Comparison of ENCODE assay signal across 9 mouse cellular contexts in the genomic region with DNA sequence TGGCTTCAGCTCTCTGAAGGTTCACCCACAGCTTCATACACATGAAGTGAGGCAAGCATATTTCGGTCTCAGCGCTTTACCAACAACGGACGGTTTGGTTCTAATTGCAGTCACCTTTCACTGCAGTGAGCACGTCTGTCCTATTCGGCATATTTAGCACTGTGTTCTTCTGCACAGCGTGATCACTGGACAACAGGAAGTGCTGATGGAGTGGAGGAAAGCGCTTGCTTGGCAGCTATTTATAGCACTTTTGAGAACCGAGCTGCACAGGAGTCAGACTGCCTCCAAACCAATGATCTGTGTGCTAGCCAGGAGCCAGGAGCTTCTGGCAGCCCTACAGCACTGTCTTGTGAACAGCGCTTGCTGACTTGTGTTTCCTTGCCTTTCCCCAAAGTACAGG. TPM values are rescaled to one million over a fixed set of nuclear protein-coding genes. Genes with fewer than 3 reads are reported as not detected.
DNase-seq lines count a peak whose midpoint lies in the region; ATAC-seq and TF ChIP-seq lines count a peak whose summit lies in the region.
"Had no signal": no experiment of that assay in that cellular context is flagged by ENCODE, and none has a peak within 500 bp of the region (broad histone marks: within the 10 kb centered on the region; RNA-seq: fewer than 3 reads in every experiment).

No protein-coding gene starts in this region.

- no peak overlapping the region for H3K9ac ChIP-seq in hindbrain, postnatal 0 days (replicated peaks; ENCODE audit: low read length)
- H3K9ac ChIP-seq in hindbrain, embryonic 12.5 days, result no peak overlapping the region

- WGBS in hindbrain, postnatal 0 days, result 69% methylated on average over 10 of the region's 10 CpGs
- 87% methylated on average over 10 of the region's 10 CpGs for WGBS in hindbrain, embryonic 12.5 days

- intact Hi-C loops in gastrocnemius, adult 2 months (cut with DNase I), result no loop called here

- H3K4me1 ChIP-seq in hindbrain, postnatal 0 days (ENCODE audit: insufficient read depth, low read length), result no peaks in the 10 kb centered on the region
- H3K4me1 ChIP-seq in hindbrain, embryonic 12.5 days, result no peaks in the 10 kb centered on the region

- peak; percentile 47 for DNase-seq in hindbrain, postnatal 0 days (ENCODE audit: low spot score)
- peak; percentile 14 for DNase-seq in adipocyte (ENCODE audit: low spot score)
- DNase-seq in gastrocnemius, adult 2 months, result peak; percentile 90
- peak; percentile 61 for DNase-seq in heart, postnatal 4 days
- no peak for DNase-seq in adrenal gland, postnatal 36 days
- no peak for DNase-seq in adrenal gland, postnatal 25 days

- no peaks in the 10 kb centered on the region for H3K27me3 ChIP-seq in hindbrain, postnatal 0 days (ENCODE audit: insufficient read depth, low read length)
- H3K27me3 ChIP-seq in hindbrain, embryonic 12.5 days, result no peaks in the 10 kb centered on the region

- no peak overlapping the region for H3K4me3 ChIP-seq in hindbrain, postnatal 0 days (ENCODE audit: low read length)
- H3K4me3 ChIP-seq in hindbrain, embryonic 12.5 days, result no peak overlapping the region
- peak overlapping the region; percentile 56 for H3K4me3 ChIP-seq in gastrocnemius, adult 2 months

- H3K27ac ChIP-seq in hindbrain, postnatal 0 days, result no peak overlapping the region
- no peak overlapping the region for H3K27ac ChIP-seq in hindbrain, embryonic 12.5 days
- H3K27ac ChIP-seq in gastrocnemius, adult 2 months, result peak overlapping the region; percentile 90

- H3K36me3 ChIP-seq in hindbrain, postnatal 0 days (ENCODE audit: insufficient read depth, low read length), result no peaks in the 10 kb centered on the region
- H3K36me3 ChIP-seq in hindbrain, embryonic 12.5 days, result no peaks in the 10 kb centered on the region

- TF ChIP-seq CTCF in hindbrain, postnatal 0 days (IDR thresholded peaks at IDR 0.05; ENCODE audit: low read depth), result no peak
- TF ChIP-seq CTCF in gastrocnemius, adult 2 months (IDR thresholded peaks at IDR 0.05), result no peak

- no peak overlapping the region for H3K4me2 ChIP-seq in hindbrain, postnatal 0 days (ENCODE audit: low read depth, low read length)
- H3K4me2 ChIP-seq in hindbrain, embryonic 12.5 days (replicated peaks), result no peak overlapping the region

- H3K9me3 ChIP-seq in hindbrain, postnatal 0 days (ENCODE audit: low read length), result no peaks in the 10 kb centered on the region
- no peaks in the 10 kb centered on the region for H3K9me3 ChIP-seq in hindbrain, embryonic 12.5 days (replicated peaks)

- ATAC-seq in hindbrain, postnatal 0 days, result peak; percentile 43; the same call in 1 of the 2 replicates
- no peak for ATAC-seq in hindbrain, embryonic 12.5 days (ENCODE audit: low FRiP score)
- no peak; the same call in 1 of the 2 replicates for ATAC-seq in megakaryocyte progenitor cell, adult 5-6 weeks (replicated peaks; ENCODE audit: poor library complexity)

RNA-seq across cellular contexts. Expression of a gene that starts 38.6 kb away (rescaled TPM):
- total RNA-seq in hindbrain, postnatal 0 days (2014; rRNA removed), result 0.10 and 0.22 TPM in 2 replicates
- polyA plus RNA-seq in hindbrain, postnatal 0 days (2015; fragmentation: Nextera tagmentation; extraction: Ambion mirVana), result 0.05 and 0.09 TPM in 2 replicates
- 0.42 and 0.45 TPM in 2 replicates for polyA plus RNA-seq in hindbrain, embryonic 12.5 days (2016; fragmentation: Nextera tagmentation; extraction: Ambion mirVana)
- 100 to 1,000 TPM; 120 to 128 TPM for total RNA-seq in gastrocnemius, adult 2 months (2021)
- 10 to 100 TPM; 56.0 to 60.4 TPM for total RNA-seq in heart, postnatal 4 days (2021)
- under 1 TPM in 1 of 2 experiments, not detected in 1; 0.10 TPM for total RNA-seq in adrenal gland, postnatal 36 days (2021)
- 0.09 and 0.10 TPM in 2 replicates for total RNA-seq in adrenal gland, postnatal 25 days (2021)
- not detected in 2 replicates for total RNA-seq in megakaryocyte progenitor cell, adult 5-6 weeks (2015)
- total RNA-seq in megakaryocyte progenitor cell, adult 5-6 weeks (2017), result not detected in 2 replicates

RNA-seq across cellular contexts. Expression of a gene that starts 40.9 kb away (rescaled TPM):
- total RNA-seq in hindbrain, postnatal 0 days (2014; rRNA removed), result not detected in 2 replicates
- 0.11 and 0.18 TPM in 2 replicates for polyA plus RNA-seq in hindbrain, postnatal 0 days (2015; fragmentation: Nextera tagmentation; extraction: Ambion mirVana)
- polyA plus RNA-seq in hindbrain, embryonic 12.5 days (2016; fragmentation: Nextera tagmentation; extraction: Ambion mirVana), result not detected in 2 replicates
- 1 to 10 TPM; 1.3 to 1.8 TPM for total RNA-seq in gastrocnemius, adult 2 months (2021)
- total RNA-seq in heart, postnatal 4 days (2021), result 1 to 10 TPM in 1 of 2 experiments, under 1 TPM in 1; 0.48 to 1.0 TPM
- not detected for total RNA-seq in adrenal gland, postnatal 36 days (2021)
- total RNA-seq in adrenal gland, postnatal 25 days (2021), result not detected in 2 replicates
- total RNA-seq in megakaryocyte progenitor cell, adult 5-6 weeks (2015), result not detected in 2 replicates
- total RNA-seq in megakaryocyte progenitor cell, adult 5-6 weeks (2017), result not detected in 2 replicates
- total RNA-seq: neutrophil, adult 5-6 weeks had no signal

RNA-seq across cellular contexts. Expression of a gene that starts 44.9 kb away (rescaled TPM):
- total RNA-seq in hindbrain, postnatal 0 days (2014; rRNA removed), result 1.3 and 2.6 TPM in 2 replicates
- polyA plus RNA-seq in hindbrain, postnatal 0 days (2015; fragmentation: Nextera tagmentation; extraction: Ambion mirVana), result 1.9 and 2.3 TPM in 2 replicates
- 2.3 and 2.6 TPM in 2 replicates for polyA plus RNA-seq in hindbrain, embryonic 12.5 days (2016; fragmentation: Nextera tagmentation; extraction: Ambion mirVana)
- 1 to 10 TPM in 1 of 2 experiments, under 1 TPM in 1; 0.84 to 2.0 TPM for total RNA-seq in gastrocnemius, adult 2 months (2021)
- total RNA-seq in heart, postnatal 4 days (2021), result 1 to 10 TPM; 7.6 to 7.8 TPM
- total RNA-seq in adrenal gland, postnatal 36 days (2021), result 1 to 10 TPM; 3.5 to 6.9 TPM
- 3.3 and 6.3 TPM in 2 replicates for total RNA-seq in adrenal gland, postnatal 25 days (2021)
- total RNA-seq in megakaryocyte progenitor cell, adult 5-6 weeks (2015), result 79.2 and 99.7 TPM in 2 replicates
- total RNA-seq in megakaryocyte progenitor cell, adult 5-6 weeks (2017), result 129 and 154 TPM in 2 replicates

Comparison
In these comparisons a context has a peak if more than half of its experiments do, and no peak if none do; other contexts are left out.
1. DNase-seq: peak in hindbrain, postnatal 0 days (single experiment), adipocyte (single experiment), gastrocnemius, adult 2 months (single experiment) and heart, postnatal 4 days (single experiment); none in adrenal gland, postnatal 36 days (0 of 2) and adrenal gland, postnatal 25 days (single experiment).
2. RNA of a gene that starts 38.6 kb away (total RNA-seq): 120 to 128 TPM in gastrocnemius, adult 2 months and 56.0 to 60.4 TPM in heart, postnatal 4 days; 0.10 to 0.22 TPM in hindbrain, postnatal 0 days, 0.10 TPM in adrenal gland, postnatal 36 days, 0.09 to 0.10 TPM in adrenal gland, postnatal 25 days and not detected in megakaryocyte progenitor cell, adult 5-6 weeks; every median in the first group is over 10 times any median in the second.
3. RNA of a gene that starts 44.9 kb away (total RNA-seq): 79.2 to 154 TPM in megakaryocyte progenitor cell, adult 5-6 weeks; 7.6 to 7.8 TPM in heart, postnatal 4 days, 3.5 to 6.9 TPM in adrenal gland, postnatal 36 days, 3.3 to 6.3 TPM in adrenal gland, postnatal 25 days, 0.84 to 2.0 TPM in gastrocnemius, adult 2 months and 1.3 to 2.6 TPM in hindbrain, postnatal 0 days; every median in the first group is over 4 times any median in the second.